Mouse (Mus musculus) thymus, postnatal 36 days (tissue): Measurements from ENCODE around the gene Avpi1.

Experiments used
- DNase-seq, 2 experiments: peaks; one replicate each; pipeline ENCODE4 v3.0.0; 2022; ENCODE audit warnings: mixed read lengths in 2 of 2

The Avpi1 gene

DNA sequence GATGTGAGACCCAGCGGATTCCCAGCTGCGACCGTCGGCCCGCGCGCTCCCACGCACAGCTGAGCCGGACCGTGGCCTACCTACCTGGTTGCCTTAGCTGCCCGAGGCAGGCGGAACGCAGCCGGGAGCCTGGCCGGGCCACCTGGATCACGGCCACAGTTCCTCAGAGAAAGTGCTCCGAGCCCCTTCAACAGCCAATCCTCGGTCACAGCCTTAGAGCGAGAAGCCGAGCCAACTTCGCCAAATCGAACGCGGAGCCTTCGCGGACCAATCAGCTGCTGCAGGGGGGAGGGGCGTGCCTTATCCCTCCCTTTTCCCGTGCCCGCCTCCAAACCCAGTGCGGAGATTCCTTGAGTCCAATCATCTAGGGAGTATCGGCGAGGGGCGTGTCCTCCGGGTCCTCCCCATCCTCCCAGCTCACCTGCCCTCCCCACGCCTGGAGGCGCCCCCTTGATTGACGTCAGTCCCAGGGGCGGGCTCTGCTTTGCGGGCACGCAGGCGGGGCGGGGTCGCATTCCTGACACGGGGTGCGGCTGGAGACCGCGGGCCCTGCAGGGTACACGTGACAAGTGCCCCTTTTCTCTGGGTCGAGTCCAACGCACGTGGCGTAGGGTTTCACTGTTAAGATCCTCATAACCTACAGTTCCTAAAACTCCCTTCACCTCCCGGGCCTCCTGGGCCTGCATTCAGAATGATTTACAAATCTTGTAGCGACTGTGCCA lies at the start of gene Avpi1:
Gene Avpi1 (minus strand): TSS at position 273 of the 722 bp plus-strand sequence.
- peak; percentile 95 to 98 for DNase-seq

GRCm38 (mm10) chr19:42177461-42177860 lies 48.6 kb upstream of the Avpi1 start:
- DNase-seq: no peak

DNA sequence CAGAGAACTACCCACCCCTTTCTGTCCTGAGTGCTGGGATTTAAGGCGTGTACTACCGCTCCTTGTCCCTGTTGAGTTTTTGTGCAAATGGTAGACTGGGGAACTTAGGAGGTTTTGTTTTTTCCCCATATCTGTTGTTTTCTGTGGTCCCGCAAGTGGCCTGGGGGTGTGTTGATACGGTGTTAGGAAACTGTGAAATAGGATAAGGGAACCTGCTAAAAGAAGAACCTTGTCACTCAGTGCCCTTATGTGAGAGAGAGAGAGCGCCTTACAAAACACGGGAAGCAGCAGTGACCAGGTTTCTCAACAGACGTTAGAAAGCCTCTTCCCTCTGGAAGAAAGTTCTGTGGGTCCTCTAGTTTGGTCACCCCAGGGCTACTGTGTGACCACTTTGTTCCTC lies 48.0 kb upstream of the Avpi1 start:
- DNase-seq: no peak

DNA sequence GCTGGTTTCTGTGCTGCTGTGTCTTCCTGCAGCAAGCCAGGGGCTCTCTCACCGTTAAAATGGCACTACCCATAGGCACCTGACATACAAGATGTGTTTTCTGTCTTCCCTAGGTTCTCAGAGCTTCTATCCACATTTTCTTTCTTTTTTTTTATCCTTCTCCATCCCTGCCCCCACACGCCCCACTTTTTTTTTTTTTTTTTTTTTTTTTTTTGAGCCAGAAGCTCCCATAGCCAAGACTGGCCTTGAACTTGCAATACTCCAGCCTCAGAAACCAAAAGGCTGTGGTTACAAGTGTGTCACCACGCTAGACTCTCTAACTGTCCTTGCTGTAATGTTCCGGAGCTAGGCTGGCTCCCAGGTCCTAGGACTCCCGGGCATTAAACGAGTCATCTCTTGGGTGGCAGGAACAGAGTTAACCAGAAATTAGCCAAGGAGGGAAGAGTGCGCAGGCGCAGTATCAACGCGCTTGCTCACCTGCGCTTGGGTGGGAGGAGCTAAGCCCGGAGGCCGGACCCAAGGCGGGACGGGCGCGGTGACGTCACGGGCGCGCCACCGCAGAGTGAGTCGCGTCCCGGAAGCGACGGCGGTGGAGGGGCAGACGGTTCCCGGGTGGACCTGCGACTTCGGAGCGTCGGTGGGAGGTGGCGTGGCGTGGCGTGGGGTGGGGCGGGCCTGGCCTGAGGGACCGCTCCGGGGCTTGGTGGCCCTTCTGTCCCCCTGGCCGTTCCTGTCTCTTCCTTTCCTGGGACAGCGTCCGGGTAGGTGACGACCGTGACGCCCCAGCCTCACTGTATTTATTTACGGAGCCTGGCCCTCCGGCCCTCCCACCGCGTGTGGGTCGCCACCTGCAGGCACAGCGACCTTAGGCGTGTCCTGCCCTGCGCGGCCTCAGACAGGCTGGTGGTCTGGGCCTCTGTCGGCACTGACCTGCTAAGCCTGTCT lies 41.4 kb upstream of the Avpi1 start:
- peak; percentile 94 to 96 for DNase-seq

GRCm38 (mm10) chr19:42169322-42169975 lies 40.6 kb upstream of the Avpi1 start:
- DNase-seq: no peak

GRCm38 (mm10) chr19:42167489-42167888 lies 38.6 kb upstream of the Avpi1 start:
- no peak for DNase-seq

DNA sequence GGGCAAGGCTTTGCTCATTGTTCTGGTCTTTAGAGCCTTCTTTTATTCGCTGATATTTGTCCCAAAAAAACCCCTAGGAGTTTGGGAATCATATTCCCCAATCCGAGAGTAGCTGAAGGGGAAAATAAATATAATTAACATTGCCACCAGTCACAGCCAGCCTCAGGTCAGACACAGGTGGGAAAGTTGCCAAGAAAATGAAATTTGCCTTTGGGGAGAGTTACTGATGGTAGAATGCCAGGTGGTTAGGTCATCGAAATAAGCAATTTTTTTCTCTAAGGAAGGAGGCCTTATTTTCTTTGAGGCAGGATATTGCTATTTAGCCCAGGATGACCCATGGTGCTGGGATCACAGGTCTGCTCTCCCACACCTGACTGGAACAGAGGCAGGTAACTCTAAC lies 37.9 kb upstream of the Avpi1 start:
- DNase-seq: no peak

DNA sequence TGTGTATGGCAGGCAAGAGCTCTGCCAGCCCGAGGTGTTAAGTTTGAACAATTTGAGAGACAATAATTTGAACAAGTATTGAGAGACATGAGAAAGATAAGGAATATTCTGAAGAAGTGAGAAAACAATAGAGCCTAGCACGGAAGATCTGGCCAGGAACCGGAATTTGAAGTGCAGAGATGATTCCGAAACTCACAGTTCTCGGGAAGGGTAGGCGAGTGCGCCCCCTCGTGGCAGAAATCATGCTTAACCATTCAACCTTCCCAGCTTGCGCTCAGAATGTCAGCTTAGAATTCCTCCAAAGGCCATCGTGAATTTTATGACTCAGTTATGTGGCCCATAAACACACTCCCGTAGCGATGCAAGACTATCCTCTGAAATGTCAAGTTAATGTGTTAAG lies 37.3 kb upstream of the Avpi1 start:
- peak; percentile 76 to 85 for DNase-seq

GRCm38 (mm10) chr19:42164188-42164587 lies 35.3 kb upstream of the Avpi1 start:
- no peak for DNase-seq

DNA sequence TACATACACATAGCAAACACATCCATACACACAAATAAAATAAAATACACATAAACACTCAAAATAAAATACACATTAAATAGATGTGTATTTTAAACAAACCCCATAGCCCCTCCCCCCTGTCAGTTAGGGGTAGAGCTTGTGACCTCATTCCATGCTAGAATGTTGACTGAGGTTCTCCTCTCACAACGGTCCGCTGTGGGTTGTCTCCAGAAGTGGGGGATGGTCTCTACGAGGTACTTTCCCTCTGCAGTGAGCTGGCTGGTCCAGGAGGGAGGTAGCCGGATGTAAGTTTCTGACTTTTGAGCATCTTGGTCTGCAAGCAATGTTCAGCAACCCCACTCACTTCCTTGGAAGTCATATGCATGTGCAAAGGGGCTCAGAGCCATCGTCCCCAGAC lies 34.9 kb upstream of the Avpi1 start, which contains the start of gene Zfyve27:
Gene Zfyve27 (plus strand): TSS at position 188 of the 400 bp plus-strand sequence.
- DNase-seq: no peak

- DNase-seq: no peak
These were observed 29.6 kb upstream of the Avpi1 start for GRCm38 (mm10) chr19:42158246-42159017.

DNA sequence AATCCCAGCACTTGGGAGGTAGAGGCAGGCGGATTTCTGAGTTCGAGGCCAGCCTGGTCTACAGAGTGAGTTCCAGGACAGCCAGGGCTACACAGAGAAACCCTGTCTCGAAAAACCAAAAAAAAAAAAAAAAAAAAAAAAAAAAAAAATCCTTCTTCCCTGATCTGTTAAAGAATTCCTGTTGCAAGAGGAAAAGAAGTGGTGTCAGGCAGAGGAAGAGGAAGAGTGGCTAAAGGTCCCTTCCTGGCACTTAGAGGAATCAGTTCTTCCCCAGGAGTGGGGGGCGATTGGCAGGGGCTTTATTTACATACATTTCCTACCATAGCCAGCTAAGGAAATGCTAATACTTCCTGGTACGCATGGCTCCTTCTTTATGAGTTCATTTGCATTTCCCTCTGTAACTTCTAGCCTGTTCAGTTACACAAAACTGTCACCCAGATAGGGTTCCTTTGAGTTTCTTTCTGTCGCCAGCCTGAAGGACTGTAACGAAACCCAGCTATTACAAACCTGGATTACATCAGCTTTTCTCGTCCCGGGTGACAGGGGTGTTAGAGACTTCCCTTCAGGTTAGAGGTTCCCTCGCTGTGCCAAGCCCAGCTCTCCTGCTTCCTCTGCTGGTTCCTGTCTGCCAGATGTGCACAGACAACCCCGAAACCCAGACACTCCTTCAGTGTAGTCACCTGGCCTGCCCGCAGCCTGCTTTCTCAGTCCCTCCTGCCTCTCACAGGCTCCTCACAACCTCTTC lies 28.8 kb upstream of the Avpi1 start:
- DNase-seq: peak in 1 of 2 experiments; percentile 20

DNA sequence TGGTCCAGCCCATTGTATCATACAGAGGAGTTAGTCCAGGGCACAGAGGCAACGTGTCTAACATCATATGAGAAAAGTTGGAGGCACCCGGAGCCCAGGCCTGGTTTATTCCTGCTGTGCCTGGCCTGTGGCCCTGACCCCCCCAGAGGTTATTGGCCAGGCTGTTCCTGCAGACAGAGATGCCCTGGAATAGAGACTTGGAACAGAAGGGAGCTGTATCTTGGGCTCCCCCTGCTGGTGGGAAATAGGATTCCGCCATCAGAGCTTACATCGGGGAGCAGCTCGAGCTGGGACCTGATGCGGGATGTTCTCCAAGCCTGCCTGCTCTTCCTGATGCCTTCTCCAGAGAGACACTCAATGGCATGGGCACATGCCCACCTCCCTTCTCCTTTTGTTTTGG lies 23.1 kb upstream of the Avpi1 start:
- DNase-seq: peak; percentile 59 to 70

DNA sequence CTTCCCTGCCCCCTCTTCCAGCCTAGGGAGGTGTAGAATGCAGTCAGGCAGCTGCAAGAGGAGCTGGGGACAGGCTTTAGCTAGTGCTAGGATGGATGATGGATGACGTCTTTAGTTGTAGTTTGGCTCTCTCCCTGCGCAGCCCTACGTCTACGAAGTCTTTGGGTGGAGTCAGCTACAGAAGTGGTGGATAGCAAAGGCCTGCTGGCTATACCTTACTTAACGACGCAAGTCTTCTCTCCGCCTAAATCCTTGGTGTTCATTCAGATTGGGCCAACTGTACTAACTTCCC lies 19.7 kb upstream of the Avpi1 start:
- no peak for DNase-seq

DNA sequence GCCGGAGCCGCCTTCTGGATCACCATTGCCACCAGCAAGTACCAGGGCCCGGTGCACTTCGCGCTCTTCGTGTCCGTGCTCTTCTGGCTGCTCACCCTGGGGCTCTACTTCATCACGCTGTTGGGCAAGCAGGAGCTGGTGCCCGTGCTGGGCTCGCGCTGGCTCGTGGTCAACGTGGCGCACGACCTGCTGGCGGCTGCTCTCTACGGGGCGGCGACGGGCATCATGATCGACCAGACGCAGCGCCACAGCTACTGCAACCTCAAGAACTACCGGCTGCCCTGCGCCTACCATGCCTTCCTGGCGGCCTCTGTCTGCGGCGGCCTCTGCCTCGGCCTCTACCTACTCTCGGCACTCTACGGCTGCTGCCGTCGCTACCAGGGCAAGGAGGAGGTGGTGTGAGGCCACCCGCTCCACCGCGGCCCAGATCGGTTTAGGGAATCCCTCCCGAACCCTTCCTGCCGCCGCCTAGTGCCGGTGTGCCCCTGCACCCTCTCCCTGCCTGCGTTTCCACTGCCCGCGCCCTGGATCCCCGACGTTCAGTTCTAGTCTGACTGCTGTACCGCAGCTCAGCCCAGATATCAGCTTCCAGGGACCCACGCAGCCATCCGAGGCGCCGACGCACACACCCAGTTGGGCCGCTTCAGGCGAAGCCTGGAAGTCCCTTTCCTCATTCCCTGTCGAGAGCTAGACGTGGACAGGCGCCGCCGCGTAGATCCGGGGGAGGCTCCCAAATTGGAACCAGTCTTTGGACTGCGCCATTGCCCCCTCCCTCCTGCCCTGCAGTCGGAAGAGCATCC lies 19.1 kb upstream of the Avpi1 start:
- DNase-seq: peak; percentile 39 to 48

DNA sequence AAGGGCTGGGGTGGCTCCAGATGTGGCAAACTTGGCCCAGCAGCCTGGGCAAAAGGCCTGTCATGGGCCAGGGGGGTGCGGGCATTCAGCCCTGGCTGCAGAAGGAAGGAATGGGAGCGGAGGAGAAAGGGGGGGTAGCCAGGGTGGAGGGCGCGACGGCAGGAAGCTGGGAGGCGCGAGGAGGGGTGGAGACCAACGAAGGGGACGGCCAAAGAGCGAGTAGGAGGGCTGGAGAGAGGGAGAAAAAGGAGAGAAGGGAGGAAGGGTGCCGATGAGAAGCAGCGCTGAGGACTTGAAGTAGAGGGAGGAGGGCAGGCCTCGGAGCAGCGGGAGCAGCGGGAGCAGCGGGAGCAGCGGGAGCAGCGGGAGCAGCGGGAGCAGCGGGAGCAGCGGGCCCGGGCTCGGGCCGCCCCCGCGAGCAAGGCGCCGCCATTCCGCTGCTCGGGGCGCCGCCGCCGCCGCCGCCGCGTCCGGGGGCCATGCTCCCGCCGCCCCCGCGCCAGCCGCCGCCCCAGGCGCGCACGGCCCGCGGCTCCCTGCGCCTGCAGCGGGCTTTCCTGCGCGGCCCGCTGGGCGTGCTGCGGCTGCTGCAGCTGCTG lies 18.4 kb upstream of the Avpi1 start, which contains the start of gene Marveld1:
Gene Marveld1 (plus strand): TSS at position 231 of the 599 bp plus-strand sequence.
- peak; percentile 49 to 60 for DNase-seq

- no peak for DNase-seq
These were observed 17.6 kb upstream of the Avpi1 start for GRCm38 (mm10) chr19:42146276-42147010.

DNA sequence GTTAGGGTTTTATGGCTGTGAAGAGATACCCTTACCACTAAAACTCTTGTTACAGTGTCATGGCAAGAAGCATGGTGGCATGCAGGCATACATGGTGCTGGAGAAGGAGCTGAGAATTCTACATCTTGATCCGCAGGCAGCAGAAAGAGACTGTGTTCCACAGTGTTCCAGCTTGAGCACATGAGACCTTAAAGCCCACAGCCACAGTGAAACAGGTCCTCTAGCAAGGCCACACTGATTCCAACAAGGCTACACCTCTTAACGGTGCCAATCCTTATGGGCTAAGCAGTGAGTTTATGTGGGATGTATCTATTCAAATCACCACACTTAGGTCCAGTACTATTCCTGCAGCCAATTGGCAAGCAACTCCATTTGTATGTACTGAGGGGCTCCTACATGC lies 16.9 kb upstream of the Avpi1 start:
- no peak for DNase-seq

DNA sequence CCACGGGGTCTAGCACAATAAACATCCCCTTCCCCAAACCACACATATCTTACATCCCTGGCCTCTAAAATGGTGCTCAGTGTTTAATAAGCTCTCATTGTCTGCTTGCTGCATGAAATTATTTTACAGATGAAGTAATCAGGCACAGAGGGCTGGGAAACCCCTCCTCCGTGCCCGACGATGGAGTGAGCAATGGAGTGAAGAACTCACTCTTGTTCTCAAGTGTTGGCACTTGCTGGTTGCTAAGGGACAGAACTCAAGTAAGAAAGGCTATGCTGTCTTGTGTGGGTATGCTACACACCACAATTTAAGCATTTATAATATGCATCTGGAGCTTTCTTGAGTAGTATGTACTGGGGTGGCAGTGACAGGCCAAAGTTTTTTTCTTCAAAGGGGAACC lies 16.4 kb upstream of the Avpi1 start:
- no peak for DNase-seq
